Mouse (Mus musculus) heart, adult 8-10 months (tissue): Measurements from ENCODE around the gene Eif2ak4. TPM values are rescaled to one million over a fixed set of nuclear protein-coding genes. Genes with fewer than 3 reads are reported as not detected.

Source experiments
- DNase-seq: peaks from one replicate; pipeline ENCODE4 v3.0.0; 2022; ENCODE audit warnings: low spot score
- total RNA-seq, 4 experiments: library from RNA; stranded (reverse); gene quantifications; 2 replicates each; pipeline ENCODE4 v1.2.4; 2022

The Eif2ak4 gene
- total RNA-seq, 4 experiments from 2014 or later, result 4.7 to 6.0 (median 5.6) TPM

- DNase-seq, result no peak
These were observed 118.7 kb downstream of the Eif2ak4 start for GRCm38 (mm10) chr2:118507126-118507525.

GRCm38 (mm10) chr2:118509688-118510446 lies 121.4 kb downstream of the Eif2ak4 start:
- no peak for DNase-seq

- peak; percentile 86 for DNase-seq
These were observed 122.3 kb downstream of the Eif2ak4 start for GRCm38 (mm10) chr2:118510447-118511310.

DNA sequence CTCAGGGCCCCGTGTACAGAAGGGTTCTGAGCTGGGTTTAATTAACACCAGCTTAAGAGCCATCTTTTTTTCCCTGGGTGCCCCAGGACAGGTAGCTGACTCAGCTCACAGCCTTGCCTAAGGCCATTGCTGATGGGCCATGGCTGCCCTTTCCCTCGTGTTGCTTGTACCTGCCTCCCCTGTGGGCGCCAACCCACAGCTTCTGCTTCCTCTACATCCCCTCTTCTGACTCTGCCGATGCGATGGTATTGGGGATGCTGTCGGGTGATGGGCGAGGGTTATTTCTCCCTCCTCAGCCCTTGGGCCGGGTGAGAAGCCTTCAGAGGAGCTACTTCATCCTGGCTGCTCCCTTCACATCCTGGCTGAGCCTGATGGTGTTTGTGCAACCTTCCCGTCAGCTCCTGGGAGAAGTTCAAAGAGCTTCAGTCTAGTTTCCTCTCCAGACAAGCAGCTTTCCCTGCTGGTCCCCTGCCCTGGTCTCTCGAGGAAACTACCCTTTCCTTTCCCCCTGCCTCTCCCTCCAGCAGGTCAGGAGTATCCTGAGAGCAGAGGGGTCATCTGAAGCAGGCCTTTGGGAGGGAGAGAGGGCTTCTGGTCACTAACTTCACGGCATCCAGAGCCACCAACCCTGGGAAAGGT lies 123.5 kb downstream of the Eif2ak4 start:
- peak; percentile 67 for DNase-seq

DNA sequence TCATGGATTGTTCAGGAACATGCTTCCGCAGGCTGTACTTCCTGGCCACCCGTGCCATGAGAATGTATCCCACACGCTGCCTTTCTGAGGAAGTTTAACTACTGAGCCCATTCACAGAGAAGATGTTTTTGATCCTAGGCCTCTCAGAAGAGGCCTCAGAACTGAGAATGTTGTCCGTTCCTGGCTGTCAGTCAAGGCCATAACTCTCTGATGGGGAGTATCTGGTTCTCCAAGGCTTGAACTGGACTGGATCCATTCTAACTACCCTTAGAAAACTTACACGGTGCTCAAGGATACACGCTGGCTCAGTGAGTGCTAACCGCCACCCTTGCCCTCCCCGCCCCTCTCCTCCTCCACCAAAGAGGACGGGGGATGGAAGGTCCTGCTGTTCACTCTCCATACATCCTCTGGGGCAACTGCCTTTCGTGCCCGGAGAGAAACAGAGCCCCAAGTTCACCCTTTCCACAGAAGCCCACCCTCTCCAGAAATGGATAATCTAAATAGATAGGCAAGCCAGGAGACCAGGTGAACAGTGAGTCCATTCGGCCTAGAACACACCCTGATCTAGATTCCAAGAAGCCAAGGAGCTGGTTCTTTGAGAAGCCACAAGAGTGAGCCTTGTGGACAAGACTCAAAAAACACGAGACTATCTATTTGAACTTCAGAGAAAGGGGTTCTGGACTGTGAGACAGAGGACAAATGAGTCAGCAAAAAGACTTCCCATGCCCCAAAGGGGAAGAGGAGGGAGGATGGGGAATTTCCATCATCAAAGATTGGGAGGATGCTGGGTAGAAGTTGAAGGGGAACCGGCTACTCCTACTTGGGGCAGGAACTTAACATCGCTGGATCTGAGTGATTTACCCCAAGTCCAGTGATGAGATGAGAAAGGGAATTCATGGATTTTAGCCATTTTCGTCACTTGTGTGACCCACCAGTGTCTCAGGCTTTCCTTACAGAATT lies 124.3 kb downstream of the Eif2ak4 start:
- no peak for DNase-seq

- DNase-seq, result peak; percentile 70
These were observed 131.9 kb downstream of the Eif2ak4 start for GRCm38 (mm10) chr2:118520042-118520933.

DNA sequence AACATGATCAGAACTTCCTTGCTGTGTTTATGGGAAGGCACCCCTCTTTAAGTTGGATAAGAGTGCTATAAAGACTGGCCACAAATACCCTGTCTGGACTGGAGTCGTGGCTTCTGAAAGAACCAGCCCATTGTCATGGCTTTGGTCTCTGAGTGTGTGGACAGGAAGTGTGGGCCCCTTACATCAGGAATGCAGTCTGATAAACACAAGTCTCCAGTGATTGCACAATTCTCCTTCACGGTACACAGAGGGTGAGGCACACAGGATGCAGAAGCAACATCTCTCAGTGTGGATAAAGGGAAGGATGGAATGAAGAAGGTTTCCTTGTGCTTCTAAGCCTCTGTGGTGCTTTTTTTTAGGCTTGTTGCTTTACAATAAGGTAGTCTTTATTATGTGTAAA lies 133.8 kb downstream of the Eif2ak4 start:
- no peak for DNase-seq

DNA sequence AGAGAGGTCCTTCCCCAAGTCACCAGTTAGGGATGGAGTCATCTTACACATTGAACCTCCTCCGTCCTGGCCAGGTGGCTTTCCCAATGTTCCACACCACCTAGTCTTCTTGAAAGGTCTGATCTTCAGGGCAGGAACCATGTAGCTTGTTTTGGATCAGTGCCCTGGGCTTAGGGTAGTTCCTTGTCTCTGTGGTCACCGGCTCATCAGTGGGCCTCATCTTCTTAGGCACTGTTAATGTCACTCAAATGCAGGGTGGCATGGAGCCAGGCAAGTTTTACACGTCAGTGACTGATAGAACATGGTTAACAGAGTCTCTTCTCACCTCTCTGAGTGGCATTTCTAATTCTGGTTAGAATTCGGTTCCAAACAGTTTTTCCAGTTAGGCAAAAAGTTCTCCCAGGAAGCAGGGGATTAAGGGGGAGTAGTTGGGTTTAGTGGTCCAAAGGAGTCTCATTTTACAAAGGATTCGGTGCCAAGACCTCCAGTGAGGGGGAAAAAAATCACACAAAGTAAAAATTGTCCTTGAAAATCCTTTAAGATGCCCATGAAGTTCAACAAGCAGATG lies 134.8 kb downstream of the Eif2ak4 start:
- no peak for DNase-seq

DNA sequence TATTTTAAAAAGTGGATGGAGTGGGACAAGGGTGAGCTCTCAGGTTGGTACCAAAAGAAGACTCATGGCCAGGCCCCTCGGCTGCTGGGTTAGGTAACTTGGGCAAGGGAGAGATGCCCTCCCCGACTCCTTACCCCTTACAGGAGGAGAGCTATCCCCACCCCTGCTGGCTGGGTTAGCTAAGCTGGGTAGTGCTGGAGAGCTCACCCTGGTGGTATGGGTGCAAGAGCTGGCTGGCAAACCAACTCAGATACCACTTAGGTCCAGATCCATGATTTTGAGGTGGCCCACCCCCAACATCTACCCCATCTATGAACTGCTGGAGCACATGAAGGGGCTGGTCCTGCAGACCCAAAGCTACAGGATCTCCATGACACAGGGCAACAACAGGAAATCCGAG lies 136.4 kb downstream of the Eif2ak4 start:
- DNase-seq, result no peak

Other genes with a start within 250 kb of the Eif2ak4 start
- gene Fsip1, start 131.7 kb upstream of the Eif2ak4 start, total RNA-seq, result not detected
- under 1 TPM in 2 of 4 experiments, not detected in 2; 0.08 to 0.11 TPM for gene Gpr176, start 15.2 kb upstream of the Eif2ak4 start, total RNA-seq
- gene Srp14, start 91.1 kb downstream of the Eif2ak4 start, total RNA-seq, result 100 to 1,000 TPM; 124 to 135 (median 133) TPM
- 1 to 10 TPM; 2.8 to 9.8 (median 7.7) TPM for gene Bmf, start 161.1 kb downstream of the Eif2ak4 start, total RNA-seq
- gene Bub1b, start 209.6 kb downstream of the Eif2ak4 start, total RNA-seq, result under 1 TPM; 0.56 to 0.94 (median 0.60) TPM